ENCODE assay signal across 8 mouse cellular contexts in the genomic region with DNA sequence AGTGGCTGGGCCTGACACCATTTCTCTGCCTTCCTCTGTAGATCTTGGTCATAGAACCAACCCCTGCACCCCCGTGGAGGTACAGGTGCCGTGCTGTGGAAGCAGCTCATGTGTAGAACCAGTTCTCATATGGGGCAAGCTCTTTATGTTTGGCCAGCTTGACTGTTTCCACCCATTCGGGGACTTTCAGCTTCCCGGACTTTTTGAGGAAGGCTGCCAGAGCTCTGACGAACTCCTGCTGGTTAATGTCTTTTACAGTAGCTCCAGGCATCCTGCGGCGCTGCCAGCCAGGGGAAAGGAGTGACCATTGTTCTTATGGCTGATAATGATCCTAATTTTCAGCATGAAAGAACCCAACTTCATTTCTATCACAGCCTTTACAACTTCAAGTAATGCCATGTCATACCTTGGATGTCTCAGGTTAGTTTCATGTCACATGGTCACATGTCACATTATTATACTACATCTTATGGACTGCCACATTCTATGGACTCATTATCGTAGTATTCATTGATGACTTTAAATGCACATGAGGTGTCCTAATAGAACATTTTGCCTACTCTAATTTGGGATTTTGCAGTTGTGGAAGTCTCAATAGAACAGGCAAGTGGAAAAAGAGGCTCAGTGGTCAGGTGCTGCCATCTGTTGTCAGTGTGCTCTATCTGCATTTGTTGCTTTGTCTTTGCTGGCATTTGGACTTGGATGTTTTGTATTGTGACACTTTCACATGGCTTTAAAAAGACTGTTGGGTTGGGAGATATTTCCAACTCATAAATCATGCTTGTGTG. TPM values are rescaled to one million over a fixed set of nuclear protein-coding genes. Genes with fewer than 3 reads are reported as not detected.
DNase-seq lines count a peak whose midpoint lies in the region; ATAC-seq and TF ChIP-seq lines count a peak whose summit lies in the region.

No protein-coding gene starts in this region.

- no peaks in the 10 kb centered on the region for H3K36me3 ChIP-seq in neural tube, embryonic 11.5 days (ENCODE audit: control insufficient read depth, insufficient read depth, low read length)
- no peaks in the 10 kb centered on the region for H3K36me3 ChIP-seq in neural tube, embryonic 15.5 days
- peaks cover 0 to 14% of the 10 kb centered on the region in 2 experiments; a peak in 2 of 4 replicates for H3K36me3 ChIP-seq in MEL (ENCODE audit: control insufficient read depth in 1 of 2, insufficient read depth in 2 of 2, low read length in 2 of 2)
- H3K36me3 ChIP-seq in forebrain, embryonic 15.5 days: no peaks in the 10 kb centered on the region

- 34% methylated on average over 8 of the region's 8 CpGs for WGBS in neural tube, embryonic 11.5 days
- WGBS in neural tube, embryonic 15.5 days: 34% methylated on average over 8 of the region's 8 CpGs
- 33% methylated on average over 8 of the region's 8 CpGs for WGBS in forebrain, embryonic 15.5 days

- TF ChIP-seq POLR2A in MEL (IDR thresholded peaks at IDR 0.05; ENCODE audit: control insufficient read depth in 1 of 2, insufficient read depth in 1 of 2, low read depth in 1 of 2, low read length in 2 of 2, poor library complexity in 1 of 2): no peak

- peak; percentile 63 to 95 (median 82) for TF ChIP-seq CTCF in MEL (IDR thresholded peaks at IDR 0.05 in 2 of 3, conservative IDR thresholded peaks at IDR 0.05 in 1 of 3; ENCODE audit: control insufficient read depth in 1 of 3, insufficient read depth in 1 of 3, low read depth in 2 of 3, low read length in 3 of 3, poor library complexity in 1 of 3, severe bottlenecking in 1 of 3)

- peak; percentile 38 for DNase-seq in neural tube, embryonic 11.5 days (ENCODE audit: low spot score)
- peak; percentile 73 for DNase-seq in MEL (ENCODE audit: low read depth, low spot score)
- DNase-seq in gastrocnemius, postnatal 10 days: peak; percentile 24
- DNase-seq in layer of hippocampus, postnatal 10 days (ENCODE audit: low spot score in 2 of 2): peak; percentile 52 to 65
- DNase-seq in mesoderm, embryonic 11.5 days (ENCODE audit: low read depth, low spot score): peak; percentile 35

- H3K4me2 ChIP-seq in neural tube, embryonic 11.5 days (ENCODE audit: low read depth): no peak overlapping the region
- H3K4me2 ChIP-seq in neural tube, embryonic 15.5 days: no peak overlapping the region
- no peak overlapping the region for H3K4me2 ChIP-seq in forebrain, embryonic 15.5 days (replicated peaks)

- peak; percentile 97 for TF ChIP-seq RAD21 in MEL (IDR thresholded peaks at IDR 0.05; ENCODE audit: low read depth, low read length)

- H3K79me2 ChIP-seq in MEL (ENCODE audit: control insufficient read depth, insufficient read depth, low read length, poor library complexity): peaks cover 11% of the 10 kb centered on the region

- H3K27me3 ChIP-seq in neural tube, embryonic 11.5 days (ENCODE audit: control insufficient read depth, insufficient read depth, low read length): no peaks in the 10 kb centered on the region
- no peaks in the 10 kb centered on the region for H3K27me3 ChIP-seq in neural tube, embryonic 15.5 days (replicated peaks)
- no peaks in the 10 kb centered on the region for H3K27me3 ChIP-seq in MEL (ENCODE audit: control insufficient read depth in 1 of 2, insufficient read depth in 2 of 2, low read length in 2 of 2)
- no peaks in the 10 kb centered on the region for H3K27me3 ChIP-seq in forebrain, embryonic 15.5 days

- no peak overlapping the region for H3K4me3 ChIP-seq in neural tube, embryonic 11.5 days (ENCODE audit: low read depth, low read length)
- H3K4me3 ChIP-seq in neural tube, embryonic 15.5 days (replicated peaks): no peak overlapping the region
- no peak overlapping the region for H3K4me3 ChIP-seq in MEL (ENCODE audit: control insufficient read depth in 1 of 2, insufficient read depth in 1 of 2, low read depth in 2 of 2, low read length in 2 of 2)
- H3K4me3 ChIP-seq in brown adipose tissue, adult 24 weeks (ENCODE audit: insufficient read depth, low read depth, low read length): peak overlapping the region; percentile 10; the same call in 1 of the 2 replicates
- H3K4me3 ChIP-seq in forebrain, embryonic 15.5 days: no peak overlapping the region

- no peak overlapping the region for H3K27ac ChIP-seq in neural tube, embryonic 11.5 days (ENCODE audit: low read depth, low read length)
- no peak overlapping the region for H3K27ac ChIP-seq in neural tube, embryonic 15.5 days (replicated peaks)
- H3K27ac ChIP-seq in MEL (ENCODE audit: control insufficient read depth, low read depth, low read length): no peak overlapping the region
- H3K27ac ChIP-seq in brown adipose tissue, adult 24 weeks (replicated peaks; ENCODE audit: low read depth, low read length): peak overlapping the region; percentile 98
- H3K27ac ChIP-seq in forebrain, embryonic 15.5 days (replicated peaks): no peak overlapping the region

- no peak for ATAC-seq in neural tube, embryonic 11.5 days (ENCODE audit: insufficient read depth, low FRiP score, low TSS enrichment)
- ATAC-seq in neural tube, embryonic 15.5 days (ENCODE audit: low FRiP score): no peak
- no peak for ATAC-seq in forebrain, embryonic 15.5 days (replicated peaks)

- H3K9ac ChIP-seq in neural tube, embryonic 11.5 days (ENCODE audit: low read length): no peak overlapping the region
- no peak overlapping the region for H3K9ac ChIP-seq in neural tube, embryonic 15.5 days (replicated peaks)
- no peak overlapping the region for H3K9ac ChIP-seq in MEL (ENCODE audit: control insufficient read depth, low read depth, low read length, poor library complexity, severe bottlenecking)
- no peak overlapping the region for H3K9ac ChIP-seq in forebrain, embryonic 15.5 days (replicated peaks)

- no peak for TF ChIP-seq EP300 in MEL (IDR thresholded peaks at IDR 0.05; ENCODE audit: low read depth in 1 of 2, low read length in 2 of 2)

- 0 out of 2 replicates have a peak, but pooled peaks cover 2% of the 10 kb centered on the region for H3K4me1 ChIP-seq in neural tube, embryonic 11.5 days (ENCODE audit: control insufficient read depth, insufficient read depth, low read length)
- peaks cover 13% of the 10 kb centered on the region for H3K4me1 ChIP-seq in neural tube, embryonic 15.5 days
- peaks cover 0 to 21% of the 10 kb centered on the region in 2 experiments; a peak in 2 of 4 replicates for H3K4me1 ChIP-seq in MEL (ENCODE audit: control insufficient read depth in 1 of 2, insufficient read depth in 2 of 2, low read length in 2 of 2)
- peaks cover 14% of the 10 kb centered on the region; the same call in 1 of the 2 replicates for H3K4me1 ChIP-seq in brown adipose tissue, adult 24 weeks (ENCODE audit: control insufficient read depth, insufficient read depth, insufficient read length, low read length)
- H3K4me1 ChIP-seq in forebrain, embryonic 15.5 days: peaks cover 13% of the 10 kb centered on the region

- no peaks in the 10 kb centered on the region for H3K9me3 ChIP-seq in neural tube, embryonic 11.5 days (ENCODE audit: control insufficient read depth, low read length)
- no peaks in the 10 kb centered on the region for H3K9me3 ChIP-seq in neural tube, embryonic 15.5 days (replicated peaks)
- H3K9me3 ChIP-seq in MEL (replicated peaks; ENCODE audit: insufficient read depth, low read length): no peaks in the 10 kb centered on the region
- H3K9me3 ChIP-seq in forebrain, embryonic 15.5 days: no peaks in the 10 kb centered on the region

RNA-seq across cellular contexts. Expression of a gene that starts 3.1 kb away (rescaled TPM):
- 21.6 and 21.7 TPM in 2 replicates for polyA plus RNA-seq in neural tube, embryonic 11.5 days (2014; fragmentation: Nextera tagmentation; extraction: Ambion mirVana)
- 28.7 and 30.4 TPM in 2 replicates for polyA plus RNA-seq in neural tube, embryonic 15.5 days (2015; fragmentation: Nextera tagmentation; extraction: Ambion mirVana)
- 6.2 and 6.4 TPM in 2 replicates for total RNA-seq in MEL (2012; rRNA removed)
- 1 to 10 TPM in 1 of 2 experiments, not detected in 1; 8.2 TPM for polyA plus RNA-seq in MEL (2012; ENCODE audit: insufficient read depth in 1 of 2, insufficient read length in 2 of 2, low read depth in 1 of 2, low replicate concordance in 2 of 2, missing spikeins in 1 of 2)
- polyA plus RNA-seq in brown adipose tissue, adult 24 weeks (2012; ENCODE audit: insufficient read depth, insufficient read length, missing spikeins): 9.3 and 12.4 TPM in 2 replicates
- 10 to 100 TPM; 12.9 to 15.7 TPM for total RNA-seq in gastrocnemius, postnatal 10 days (2021)
- total RNA-seq in layer of hippocampus, postnatal 10 days (2021): 10 to 100 TPM; 51.7 TPM
- polyA plus RNA-seq in forebrain, embryonic 15.5 days (2015; fragmentation: Nextera tagmentation; extraction: Ambion mirVana): 23.3 and 23.7 TPM in 2 replicates

RNA-seq across cellular contexts. Expression of a gene that starts 3.8 kb away (rescaled TPM):
- polyA plus RNA-seq in neural tube, embryonic 11.5 days (2014; fragmentation: Nextera tagmentation; extraction: Ambion mirVana): not detected in 2 replicates
- polyA plus RNA-seq in neural tube, embryonic 15.5 days (2015; fragmentation: Nextera tagmentation; extraction: Ambion mirVana): 0.20 TPM in 1 of 2 replicates, not detected in the other
- 0.12 and 0.13 TPM in 2 replicates for total RNA-seq in MEL (2012; rRNA removed)
- under 1 TPM in 1 of 2 experiments, not detected in 1; 0.17 TPM for polyA plus RNA-seq in MEL (2012; ENCODE audit: insufficient read depth in 1 of 2, insufficient read length in 2 of 2, low read depth in 1 of 2, low replicate concordance in 2 of 2, missing spikeins in 1 of 2)
- polyA plus RNA-seq in brown adipose tissue, adult 24 weeks (2012; ENCODE audit: insufficient read depth, insufficient read length, missing spikeins): 1.7 and 16.4 TPM in 2 replicates
- total RNA-seq in gastrocnemius, postnatal 10 days (2021): not detected
- not detected for total RNA-seq in layer of hippocampus, postnatal 10 days (2021)
- polyA plus RNA-seq in forebrain, embryonic 15.5 days (2015; fragmentation: Nextera tagmentation; extraction: Ambion mirVana): not detected in 2 replicates

RNA-seq across cellular contexts. Expression of a gene that starts 26.4 kb away (rescaled TPM):
- polyA plus RNA-seq in neural tube, embryonic 11.5 days (2014; fragmentation: Nextera tagmentation; extraction: Ambion mirVana): not detected in 2 replicates
- polyA plus RNA-seq in neural tube, embryonic 15.5 days (2015; fragmentation: Nextera tagmentation; extraction: Ambion mirVana): not detected in 2 replicates
- total RNA-seq in MEL (2012; rRNA removed): not detected in 2 replicates
- not detected for polyA plus RNA-seq in MEL (2012; ENCODE audit: insufficient read depth in 1 of 2, insufficient read length in 2 of 2, low read depth in 1 of 2, low replicate concordance in 2 of 2, missing spikeins in 1 of 2)
- polyA plus RNA-seq in brown adipose tissue, adult 24 weeks (2012; ENCODE audit: insufficient read depth, insufficient read length, missing spikeins): not detected in 2 replicates
- total RNA-seq in gastrocnemius, postnatal 10 days (2021): not detected
- not detected for total RNA-seq in layer of hippocampus, postnatal 10 days (2021)
- polyA plus RNA-seq in forebrain, embryonic 15.5 days (2015; fragmentation: Nextera tagmentation; extraction: Ambion mirVana): not detected in 2 replicates

RNA-seq across cellular contexts. Expression of a gene that starts 32.3 kb away (rescaled TPM):
- polyA plus RNA-seq in neural tube, embryonic 11.5 days (2014; fragmentation: Nextera tagmentation; extraction: Ambion mirVana): 14.4 and 15.7 TPM in 2 replicates
- polyA plus RNA-seq in neural tube, embryonic 15.5 days (2015; fragmentation: Nextera tagmentation; extraction: Ambion mirVana): 20.3 and 21.3 TPM in 2 replicates
- 24.8 and 25.6 TPM in 2 replicates for total RNA-seq in MEL (2012; rRNA removed)
- 10 to 100 TPM; 43.5 to 52.4 TPM for polyA plus RNA-seq in MEL (2012; ENCODE audit: insufficient read depth in 1 of 2, insufficient read length in 2 of 2, low read depth in 1 of 2, low replicate concordance in 2 of 2, missing spikeins in 1 of 2)
- 25.1 and 35.3 TPM in 2 replicates for polyA plus RNA-seq in brown adipose tissue, adult 24 weeks (2012; ENCODE audit: insufficient read depth, insufficient read length, missing spikeins)
- total RNA-seq in gastrocnemius, postnatal 10 days (2021): 10 to 100 TPM; 19.4 to 21.5 TPM
- 10 to 100 TPM; 61.3 to 62.6 TPM for total RNA-seq in layer of hippocampus, postnatal 10 days (2021)
- polyA plus RNA-seq in forebrain, embryonic 15.5 days (2015; fragmentation: Nextera tagmentation; extraction: Ambion mirVana): 18.5 and 19.2 TPM in 2 replicates
